Mouse (Mus musculus): ENCODE results near the gene Cyb5r4. TPM values are rescaled to one million over a fixed set of nuclear protein-coding genes. Genes with fewer than 3 reads are reported as not detected.

Gene Cyb5r4
- polyA plus RNA-seq, 1 experiment, result 10.8 TPM

Other genes starting within 250 kb of the Cyb5r4 start
- gene Snap91, start 141.4 kb upstream of the Cyb5r4 start, polyA plus RNA-seq (2012; fragmentation: generic; extraction: Trizol), result not detected
- not detected for gene Ripply2, start 6.5 kb upstream of the Cyb5r4 start, polyA plus RNA-seq (2012; fragmentation: generic; extraction: Trizol)
- gene Mrap2, start 122.3 kb downstream of the Cyb5r4 start, polyA plus RNA-seq (2012; fragmentation: generic; extraction: Trizol), result 0.01 TPM
- 1.2 TPM for gene Cep162, start 233.5 kb downstream of the Cyb5r4 start, polyA plus RNA-seq (2012; fragmentation: generic; extraction: Trizol)